Mouse (Mus musculus): ENCODE data around the gene Ctcf.

- TF ChIP-seq CTCF (conservative IDR thresholded peaks at IDR 0.05; ENCODE audit: insufficient read depth, insufficient read length, low read depth, low read length) (no peak), POLR2A (IDR thresholded peaks at IDR 0.05; ENCODE audit: low read depth, low read length) (no peak)
These were observed 91.2 kb downstream of the Ctcf start for GRCm38 (mm10) chr8:105727397-105728124.
